Mouse (Mus musculus) neural tube, embryonic 11.5 days (tissue): ENCODE results near the gene Tbc1d24. TPM values are rescaled to one million over a fixed set of nuclear protein-coding genes. Genes with fewer than 3 reads are reported as not detected.

ENCODE experiments used
- microRNA-seq: library from miRNA; unstranded; fragments of <30 nt; microRNA quantifications from one replicate; pipeline ENCODE4, GENCODE M21; 2016
- polyA plus RNA-seq: library from polyadenylated mRNA; unstranded; fragments of >200 nt; fragmentation: Nextera tagmentation; extraction: Ambion mirVana; gene quantifications from 2 replicates; pipeline ENCODE4 v1.2.1, GENCODE M21; 2014

Tbc1d24 gene
- polyA plus RNA-seq, 1 experiment from 2014 or later: 8.7 TPM

Small RNA genes within 50 kb of the gene (microRNA-seq; reads per million reads assigned to microRNA genes)
- gene Mir5134 (1.6 reads per million), gene Mir6965 (1.0 reads per million)

Other genes with a start within 250 kb of the Tbc1d24 start
- gene Prss30, start 225.0 kb downstream of the Tbc1d24 start, polyA plus RNA-seq: not detected in 2 replicates
- gene Prss22, start 207.5 kb downstream of the Tbc1d24 start, polyA plus RNA-seq: 0.17 TPM in 1 of 2 replicates, not detected in the other
- gene Prss27, start 167.4 kb downstream of the Tbc1d24 start, polyA plus RNA-seq: 0.37 TPM in 1 of 2 replicates, not detected in the other
- gene Kctd5, start 132.1 kb downstream of the Tbc1d24 start, polyA plus RNA-seq: 87.6 and 94.5 TPM in 2 replicates
- gene Pdpk1, start 54.6 kb downstream of the Tbc1d24 start, polyA plus RNA-seq: 44.6 and 44.9 TPM in 2 replicates
- gene Amdhd2, start 41.8 kb downstream of the Tbc1d24 start, polyA plus RNA-seq: 27.3 and 36.2 TPM in 2 replicates
- gene Atp6v0c, start 35.9 kb downstream of the Tbc1d24 start, polyA plus RNA-seq: 555 and 574 TPM in 2 replicates
- gene Ntn3, start 4.0 kb upstream of the Tbc1d24 start, polyA plus RNA-seq: 4.0 and 4.7 TPM in 2 replicates
- 16.7 and 18.3 TPM in 2 replicates for gene Tedc2, start 15.3 kb upstream of the Tbc1d24 start, polyA plus RNA-seq
- 87.6 and 92.1 TPM in 2 replicates for gene Ccnf, start 45.9 kb upstream of the Tbc1d24 start, polyA plus RNA-seq
- 0.24 TPM in 1 of 2 replicates, not detected in the other for gene Abca17, start 145.5 kb upstream of the Tbc1d24 start, polyA plus RNA-seq
- gene Abca3, start 146.4 kb upstream of the Tbc1d24 start, polyA plus RNA-seq: 15.3 and 20.1 TPM in 2 replicates
- 370 and 385 TPM in 2 replicates for gene Rnps1, start 209.0 kb upstream of the Tbc1d24 start, polyA plus RNA-seq
- 54.1 and 61.5 TPM in 2 replicates for gene Eci1, start 221.1 kb upstream of the Tbc1d24 start, polyA plus RNA-seq
- gene Dnase1l2, start 237.5 kb upstream of the Tbc1d24 start, polyA plus RNA-seq: 2.1 and 2.3 TPM in 2 replicates